In the genomic region with DNA sequence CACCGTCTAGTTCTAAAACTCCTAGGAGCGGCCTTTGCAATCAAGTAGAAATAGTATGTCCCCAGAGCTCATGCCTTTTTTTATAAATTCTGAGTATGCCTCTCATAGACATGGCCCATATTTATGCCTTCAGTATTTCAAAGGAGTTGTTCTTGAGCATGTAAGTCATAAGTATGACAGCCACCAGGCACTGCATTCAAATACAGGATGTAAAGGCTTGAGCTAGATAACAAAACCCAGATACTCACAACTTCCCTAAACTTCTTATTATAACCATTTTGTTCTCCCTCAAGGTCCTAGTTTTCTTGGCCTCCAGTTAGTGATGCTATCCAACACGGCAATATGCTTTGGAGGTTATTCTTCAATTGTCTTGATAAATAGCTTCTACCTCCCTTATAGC, we compare ENCODE assay signal across 18 mouse cellular contexts. TPM values are rescaled to one million over a fixed set of nuclear protein-coding genes. Genes with fewer than 3 reads are reported as not detected.
"Had no signal": no experiment of that assay in that cellular context is flagged by ENCODE, and none has a peak within 500 bp of the region (broad histone marks: within the 10 kb centered on the region; RNA-seq: fewer than 3 reads in every experiment).

No protein-coding gene starts in this region.

- H3K9me3 ChIP-seq: megakaryocyte, embryonic 14.5 days; midbrain, embryonic 13.5 days; midbrain, embryonic 15.5 days; neural tube, embryonic 12.5 days; stomach, embryonic 15.5 days had no signal

- ATAC-seq: midbrain, embryonic 13.5 days; midbrain, embryonic 15.5 days had no signal

- H3K36me3 ChIP-seq: midbrain, embryonic 13.5 days; midbrain, embryonic 15.5 days; neural tube, embryonic 12.5 days; stomach, embryonic 15.5 days had no signal

- H3K4me1 ChIP-seq: megakaryocyte, embryonic 14.5 days; midbrain, embryonic 13.5 days; midbrain, embryonic 15.5 days; neural tube, embryonic 12.5 days; stomach, embryonic 15.5 days had no signal

- H3K4me2 ChIP-seq: lung, embryonic 14.5 days; midbrain, embryonic 11.5 days; midbrain, embryonic 13.5 days; midbrain, embryonic 15.5 days; neural tube, embryonic 12.5 days; stomach, embryonic 15.5 days had no signal

- H3K9ac ChIP-seq: lung, embryonic 14.5 days; midbrain, embryonic 13.5 days; midbrain, embryonic 15.5 days; neural tube, embryonic 12.5 days; stomach, embryonic 15.5 days had no signal

- H3K4me3 ChIP-seq: megakaryocyte, embryonic 14.5 days; midbrain, embryonic 13.5 days; midbrain, embryonic 15.5 days; neural tube, embryonic 12.5 days; stomach, embryonic 15.5 days had no signal

- H3K27me3 ChIP-seq: megakaryocyte, embryonic 14.5 days; midbrain, embryonic 13.5 days; midbrain, embryonic 15.5 days; neural tube, embryonic 12.5 days; stomach, embryonic 15.5 days had no signal

- DNase-seq: lung, adult 18-20 months; lung, embryonic 14.5 days; lung, postnatal 10 days; lung, postnatal 4 days; right cerebral cortex, postnatal 14 days; thymus, adult 2 months; thymus, postnatal 25 days; thymus, postnatal 4 days had no signal

- H3K27ac ChIP-seq: midbrain, embryonic 13.5 days; midbrain, embryonic 15.5 days; neural tube, embryonic 12.5 days; stomach, embryonic 15.5 days; stomach, postnatal 0 days had no signal

RNA-seq across cellular contexts. Expression of gene Kynu, which starts 12.5 kb away (rescaled TPM):
- total RNA-seq: midbrain, postnatal 0 days had no signal
- polyA plus RNA-seq: neural tube, embryonic 14.5 days; testis, adult 2 months had no signal
